Mouse (Mus musculus): ENCODE data around the gene Wbp1l. TPM values are rescaled to one million over a fixed set of nuclear protein-coding genes. Genes with fewer than 3 reads are reported as not detected.

The Wbp1l gene
- total RNA-seq, 2 experiments from 2014 or later, result 60.5 to 61.2 TPM

GRCm38 (mm10) chr19:46658851-46659250 is 60.0 kb downstream of the Wbp1l start:
- no peak for DNase-seq

- no peak for DNase-seq
Measured at GRCm38 (mm10) chr19:46661511-46661910, 62.6 kb downstream of the Wbp1l start.

GRCm38 (mm10) chr19:46662214-46662613 is 63.3 kb downstream of the Wbp1l start:
- no peak for DNase-seq

GRCm38 (mm10) chr19:46662784-46663183 is 63.9 kb downstream of the Wbp1l start:
- no peak for DNase-seq

- no peak for DNase-seq
Measured at GRCm38 (mm10) chr19:46665474-46665873, 66.6 kb downstream of the Wbp1l start.

- no peak for DNase-seq
Measured at GRCm38 (mm10) chr19:46667300-46667699, 68.4 kb downstream of the Wbp1l start.

- no peak for DNase-seq
Measured at GRCm38 (mm10) chr19:46668263-46668662, 69.4 kb downstream of the Wbp1l start.

- no peak for DNase-seq
Measured at GRCm38 (mm10) chr19:46669802-46670201, 70.9 kb downstream of the Wbp1l start.

- peak; percentile 77 for DNase-seq
Measured at GRCm38 (mm10) chr19:46670691-46671090, 71.8 kb downstream of the Wbp1l start.

- DNase-seq, result no peak
Measured at GRCm38 (mm10) chr19:46672766-46673418, 74.0 kb downstream of the Wbp1l start, which contains the start of gene Cyp17a1. Gene Cyp17a1 (minus strand): TSS chr19:46673172.

- DNase-seq, result no peak
Measured at GRCm38 (mm10) chr19:46675641-46676040, 76.8 kb downstream of the Wbp1l start.

GRCm38 (mm10) chr19:46679720-46680383 is 81.0 kb downstream of the Wbp1l start:
- DNase-seq, result no peak

- peak; percentile 86 for DNase-seq
Measured at GRCm38 (mm10) chr19:46689460-46690372, 90.8 kb downstream of the Wbp1l start, which contains the start of gene Borcs7. Gene Borcs7 (plus strand): TSS chr19:46689906.

GRCm38 (mm10) chr19:46690387-46690786 is 91.5 kb downstream of the Wbp1l start:
- DNase-seq, result no peak

GRCm38 (mm10) chr19:46691078-46691477 is 92.2 kb downstream of the Wbp1l start:
- DNase-seq, result no peak

GRCm38 (mm10) chr19:46693146-46693545 is 94.3 kb downstream of the Wbp1l start:
- no peak for DNase-seq

- no peak for DNase-seq
Measured at GRCm38 (mm10) chr19:46696482-46696881, 97.6 kb downstream of the Wbp1l start.

GRCm38 (mm10) chr19:46696943-46697342 is 98.1 kb downstream of the Wbp1l start:
- DNase-seq, result no peak

GRCm38 (mm10) chr19:46697840-46698517 is 99.1 kb downstream of the Wbp1l start:
- no peak for DNase-seq

GRCm38 (mm10) chr19:46699011-46699481 is 100.2 kb downstream of the Wbp1l start:
- no peak for DNase-seq

GRCm38 (mm10) chr19:46701156-46701555 is 102.3 kb downstream of the Wbp1l start:
- no peak for DNase-seq
